18 mouse cellular contexts compared by ENCODE assay signal in the genomic region with DNA sequence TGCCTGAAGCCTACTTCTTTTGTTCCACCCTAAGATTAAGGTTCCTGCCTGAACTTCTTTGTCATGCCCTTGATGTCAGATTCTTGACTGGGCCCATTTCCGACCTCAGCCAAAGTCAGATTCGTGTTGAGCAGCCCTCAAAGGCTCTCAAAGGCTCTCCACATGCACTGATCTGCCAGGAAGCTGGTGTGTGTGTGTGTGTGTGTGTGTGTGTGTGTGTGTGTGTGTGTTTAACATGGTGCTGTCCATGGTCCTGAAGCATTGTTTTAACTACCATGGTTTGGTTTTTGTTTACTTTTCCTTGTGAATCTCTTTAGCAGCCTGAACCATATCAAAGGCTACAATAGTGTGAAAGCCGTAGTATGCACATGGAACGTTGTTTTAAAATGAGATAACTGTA. TPM values are rescaled to one million over a fixed set of nuclear protein-coding genes. Genes with fewer than 3 reads are reported as not detected.
DNase-seq lines count a peak whose midpoint lies in the region; ATAC-seq and TF ChIP-seq lines count a peak whose summit lies in the region.
"Had no signal": no experiment of that assay in that cellular context is flagged by ENCODE, and none has a peak within 500 bp of the region (broad histone marks: within the 10 kb centered on the region; RNA-seq: fewer than 3 reads in every experiment).

No protein-coding gene starts in this region.

- no peak overlapping the region for H3K27ac ChIP-seq in lung, postnatal 0 days (ENCODE audit: low read length)
- H3K27ac ChIP-seq in MEL (ENCODE audit: control insufficient read depth, low read depth, low read length): no peak overlapping the region
- H3K27ac ChIP-seq: embryonic facial prominence, embryonic 12.5 days; heart, embryonic 13.5 days; liver, embryonic 14.5 days; macrophage; neural tube, embryonic 12.5 days had no signal

- no peak for TF ChIP-seq RAD21 in MEL (IDR thresholded peaks at IDR 0.05; ENCODE audit: low read depth, low read length)

- H3K4me3 ChIP-seq in lung, postnatal 0 days (ENCODE audit: low read depth, low read length): no peak overlapping the region
- H3K4me3 ChIP-seq in MEL (ENCODE audit: control insufficient read depth in 1 of 2, insufficient read depth in 1 of 2, low read depth in 2 of 2, low read length in 2 of 2): no peak overlapping the region
- H3K4me3 ChIP-seq: embryonic facial prominence, embryonic 12.5 days; heart, embryonic 13.5 days; neural tube, embryonic 12.5 days had no signal

- H3K79me2 ChIP-seq in MEL (ENCODE audit: control insufficient read depth, insufficient read depth, low read length, poor library complexity): no peaks in the 10 kb centered on the region

- WGBS in lung, postnatal 0 days: 42% methylated on average over 4 of the region's 4 CpGs

- no peak for ATAC-seq in lung, postnatal 0 days

- no peaks in the 10 kb centered on the region for H3K4me1 ChIP-seq in lung, postnatal 0 days (ENCODE audit: insufficient read depth, low read depth, low read length)
- no peaks in the 10 kb centered on the region for H3K4me1 ChIP-seq in MEL (ENCODE audit: control insufficient read depth in 1 of 2, insufficient read depth in 2 of 2, low read length in 2 of 2)

- H3K27me3 ChIP-seq in lung, postnatal 0 days (replicated peaks; ENCODE audit: insufficient read depth, low read length): 0 out of 2 replicates have a peak, but pooled peaks cover 5% of the 10 kb centered on the region
- no peaks in the 10 kb centered on the region for H3K27me3 ChIP-seq in MEL (ENCODE audit: control insufficient read depth in 1 of 2, insufficient read depth in 2 of 2, low read length in 2 of 2)
- H3K27me3 ChIP-seq: embryonic facial prominence, embryonic 12.5 days had no signal

- no peaks in the 10 kb centered on the region for H3K9me3 ChIP-seq in lung, postnatal 0 days (ENCODE audit: low read length)
- H3K9me3 ChIP-seq in MEL (replicated peaks; ENCODE audit: insufficient read depth, low read length): no peaks in the 10 kb centered on the region
- H3K9me3 ChIP-seq: embryonic facial prominence, embryonic 12.5 days; heart, embryonic 13.5 days; neural tube, embryonic 12.5 days had no signal

- no peak for TF ChIP-seq CTCF in lung, postnatal 0 days (IDR thresholded peaks at IDR 0.05)
- no peak for TF ChIP-seq CTCF in MEL (IDR thresholded peaks at IDR 0.05 in 2 of 3, conservative IDR thresholded peaks at IDR 0.05 in 1 of 3; ENCODE audit: control insufficient read depth in 1 of 3, insufficient read depth in 1 of 3, low read depth in 2 of 3, low read length in 3 of 3, poor library complexity in 1 of 3, severe bottlenecking in 1 of 3)

- no peaks in the 10 kb centered on the region for H3K36me3 ChIP-seq in lung, postnatal 0 days (ENCODE audit: insufficient read depth, low read length)
- no peaks in the 10 kb centered on the region for H3K36me3 ChIP-seq in MEL (ENCODE audit: control insufficient read depth in 1 of 2, insufficient read depth in 2 of 2, low read length in 2 of 2)
- H3K36me3 ChIP-seq: embryonic facial prominence, embryonic 12.5 days; heart, embryonic 13.5 days; neural tube, embryonic 12.5 days had no signal

- no peak overlapping the region for H3K9ac ChIP-seq in lung, postnatal 0 days (replicated peaks; ENCODE audit: low read depth)
- H3K9ac ChIP-seq in MEL (ENCODE audit: control insufficient read depth, low read depth, low read length, poor library complexity, severe bottlenecking): no peak overlapping the region
- H3K9ac ChIP-seq: embryonic facial prominence, embryonic 12.5 days; heart, embryonic 13.5 days; liver, embryonic 14.5 days; neural tube, embryonic 12.5 days had no signal

- no peak for TF ChIP-seq POLR2A in MEL (IDR thresholded peaks at IDR 0.05; ENCODE audit: control insufficient read depth in 1 of 2, insufficient read depth in 1 of 2, low read depth in 1 of 2, low read length in 2 of 2, poor library complexity in 1 of 2)

- peak; percentile 17 for DNase-seq in lung, postnatal 10 days
- no peak for DNase-seq in lung, postnatal 0 days (ENCODE audit: low spot score)
- peak; percentile 67 for DNase-seq in MEL (ENCODE audit: low read depth, low spot score)
- peak; percentile 49 for DNase-seq in embryo, embryonic 11 days
- peak; percentile 32 for DNase-seq in mesoderm, embryonic 11.5 days (ENCODE audit: low read depth, low spot score)
- no peak for DNase-seq in left cerebral cortex, postnatal 4 days
- DNase-seq in cerebellum, adult 9-10 months: no peak
- DNase-seq: cerebellum, adult 2 months; kidney, postnatal 14 days; layer of hippocampus, adult 9-11 months; right cerebral cortex, postnatal 4 days; thymus, adult 18-20 months had no signal

- H3K4me2 ChIP-seq in lung, postnatal 0 days (replicated peaks; ENCODE audit: low read depth, low read length): no peak overlapping the region
- H3K4me2 ChIP-seq: embryonic facial prominence, embryonic 12.5 days; heart, embryonic 13.5 days; neural tube, embryonic 12.5 days had no signal

- intact Hi-C loops in left cerebral cortex, postnatal 4 days (cut with DNase I): no loop called here

- no peak for TF ChIP-seq EP300 in lung, postnatal 0 days (IDR thresholded peaks at IDR 0.05)
- no peak for TF ChIP-seq EP300 in MEL (IDR thresholded peaks at IDR 0.05; ENCODE audit: low read depth in 1 of 2, low read length in 2 of 2)

TF ChIP-seq in MEL, 35 proteins besides CTCF, POLR2A, EP300 and RAD21:
- TF ChIP-seq POLR2AphosphoS5 (IDR thresholded peaks at IDR 0.05; ENCODE audit: borderline replicate concordance, low read depth, low read length): no peak
- 0 out of 2 replicates have a peak, but pooled peaks have one; percentile 31 for TF ChIP-seq MXI1 (IDR thresholded peaks at IDR 0.05; ENCODE audit: low read depth, low read length)

RNA-seq across cellular contexts. Expression of a gene that starts 4.8 kb away (rescaled TPM):
- polyA plus RNA-seq in lung, postnatal 0 days (2015; fragmentation: Nextera tagmentation; extraction: Ambion mirVana): 0.25 and 0.48 TPM in 2 replicates
- total RNA-seq in MEL (2012; rRNA removed): 0.04 TPM in 1 of 2 replicates, not detected in the other
- polyA plus RNA-seq in MEL (2012; ENCODE audit: insufficient read depth in 1 of 2, insufficient read length in 2 of 2, low read depth in 1 of 2, low replicate concordance in 2 of 2, missing spikeins in 1 of 2): under 1 TPM in 1 of 2 experiments, not detected in 1; 0.11 TPM
- total RNA-seq in left cerebral cortex, postnatal 4 days (2021): 100 to 1,000 TPM; 111 to 123 TPM
- total RNA-seq: hematopoietic stem cell, adult 5-6 weeks had no signal
- polyA plus RNA-seq: macrophage had no signal

RNA-seq across cellular contexts. Expression of a gene that starts 39.0 kb away (rescaled TPM):
- polyA plus RNA-seq in lung, postnatal 0 days (2015; fragmentation: Nextera tagmentation; extraction: Ambion mirVana): 0.21 and 0.58 TPM in 2 replicates
- not detected in 2 replicates for total RNA-seq in MEL (2012; rRNA removed)
- polyA plus RNA-seq in MEL (2012; ENCODE audit: insufficient read depth in 1 of 2, insufficient read length in 2 of 2, low read depth in 1 of 2, low replicate concordance in 2 of 2, missing spikeins in 1 of 2): under 1 TPM in 1 of 2 experiments, not detected in 1; 0.10 TPM
- 100 to 1,000 TPM in 1 of 2 experiments, 10 to 100 TPM in 1; 88.7 to 100 TPM for total RNA-seq in left cerebral cortex, postnatal 4 days (2021)
- total RNA-seq: hematopoietic stem cell, adult 5-6 weeks had no signal

RNA-seq across cellular contexts. Expression of a gene that starts 39.1 kb away (rescaled TPM):
- 142 and 144 TPM in 2 replicates for polyA plus RNA-seq in lung, postnatal 0 days (2015; fragmentation: Nextera tagmentation; extraction: Ambion mirVana)
- 0.62 and 1.3 TPM in 2 replicates for total RNA-seq in MEL (2012; rRNA removed)
- polyA plus RNA-seq in MEL (2012; ENCODE audit: insufficient read depth in 1 of 2, insufficient read length in 2 of 2, low read depth in 1 of 2, low replicate concordance in 2 of 2, missing spikeins in 1 of 2): 1 to 10 TPM in 1 of 2 experiments, not detected in 1; 7.4 TPM
- 10 to 100 TPM; 34.6 to 35.9 TPM for total RNA-seq in left cerebral cortex, postnatal 4 days (2021)

Comparison
In these comparisons a context has a peak if more than half of its experiments do, and no peak if none do; other contexts are left out.
1. DNase-seq: peak in lung, postnatal 10 days (single experiment), MEL (single experiment), embryo, embryonic 11 days (single experiment) and mesoderm, embryonic 11.5 days (single experiment); none in lung, postnatal 0 days (single experiment), left cerebral cortex, postnatal 4 days (single experiment) and cerebellum, adult 9-10 months (single experiment).
2. RNA of a gene that starts 4.8 kb away (total RNA-seq): 111 to 123 TPM in left cerebral cortex, postnatal 4 days; 0.04 TPM in MEL; every median in the first group is over 100 times any median in the second.
3. RNA of a gene that starts 39.0 kb away (total RNA-seq): 88.7 to 100 TPM in left cerebral cortex, postnatal 4 days; not detected in MEL; every median in the first group is over 10 times any median in the second.
4. RNA of a gene that starts 39.1 kb away (total RNA-seq): 34.6 to 35.9 TPM in left cerebral cortex, postnatal 4 days; 0.62 to 1.3 TPM in MEL; every median in the first group is over 10 times any median in the second.